In the genomic region with DNA sequence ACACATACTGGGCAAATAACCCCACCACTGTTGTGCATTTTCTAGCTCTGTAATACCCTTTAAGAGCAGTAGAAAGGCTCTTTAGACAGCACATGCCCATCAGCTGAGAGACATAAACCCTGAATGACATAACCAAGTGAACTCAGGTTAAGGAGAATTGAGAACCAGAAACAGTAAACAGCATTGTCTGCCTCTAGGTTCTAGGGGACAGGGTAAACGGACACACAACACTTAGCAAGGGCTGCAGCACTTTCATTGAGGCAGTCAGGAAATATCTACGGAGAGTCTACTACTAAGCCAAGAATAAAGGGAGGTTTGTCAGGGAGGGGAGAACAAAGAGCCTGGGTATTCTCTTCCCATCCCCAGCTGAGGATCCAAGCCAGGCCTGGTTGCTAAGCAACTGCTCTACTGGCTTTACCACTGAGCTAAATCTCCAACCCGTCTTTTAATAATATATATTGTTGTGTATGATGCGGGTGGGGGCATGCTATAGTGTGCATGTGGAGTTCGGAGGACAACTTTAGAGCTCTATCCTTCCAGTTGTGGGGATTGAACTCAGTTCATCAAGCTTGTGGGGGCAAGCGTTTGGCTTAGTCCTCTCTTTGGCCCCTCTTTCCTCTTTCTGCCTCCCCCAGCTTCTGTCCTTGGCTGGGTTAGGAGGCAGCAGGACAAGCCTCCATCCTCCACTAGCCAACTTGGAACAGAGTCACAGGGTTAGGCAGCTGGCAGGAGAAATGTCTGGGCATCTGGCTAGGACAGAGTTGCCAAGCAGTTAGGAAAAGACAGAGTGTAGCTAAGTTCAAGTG, we compare ENCODE assay signal across 9 mouse cellular contexts. TPM values are rescaled to one million over a fixed set of nuclear protein-coding genes. Genes with fewer than 3 reads are reported as not detected.
DNase-seq lines count a peak whose midpoint lies in the region; ATAC-seq and TF ChIP-seq lines count a peak whose summit lies in the region.
"Had no signal": no experiment of that assay in that cellular context is flagged by ENCODE, and none has a peak within 500 bp of the region (broad histone marks: within the 10 kb centered on the region; RNA-seq: fewer than 3 reads in every experiment).

No protein-coding gene starts in this region.

- no peak overlapping the region for H3K4me3 ChIP-seq in liver, adult 2 months (ENCODE audit: insufficient read depth, low read depth, low read length)
- H3K4me3 ChIP-seq in kidney, embryonic 16.5 days (ENCODE audit: low read length) = no peak overlapping the region

- peaks cover 9% of the 10 kb centered on the region for H3K4me1 ChIP-seq in liver, adult 2 months (ENCODE audit: control insufficient read depth, insufficient read depth, low read length)
- H3K4me1 ChIP-seq in kidney, embryonic 16.5 days (ENCODE audit: insufficient read depth, low read length) = no peaks in the 10 kb centered on the region

- no peak overlapping the region for H3K27ac ChIP-seq in liver, adult 2 months (replicated peaks; ENCODE audit: insufficient read depth, low read depth, low read length)
- no peak overlapping the region for H3K27ac ChIP-seq in kidney, embryonic 16.5 days (ENCODE audit: low read length)
- H3K27ac ChIP-seq: liver, embryonic 14.5 days had no signal

- no peak overlapping the region for H3K9ac ChIP-seq in liver, adult 2 months (ENCODE audit: low read depth, low read length)
- H3K9ac ChIP-seq in kidney, embryonic 16.5 days (replicated peaks; ENCODE audit: low read length) = no peak overlapping the region
- H3K9ac ChIP-seq: liver, embryonic 14.5 days had no signal

- no peak for ATAC-seq in kidney, embryonic 16.5 days (ENCODE audit: low FRiP score, low TSS enrichment)
- ATAC-seq in activated CD4-positive, CD25-positive, alpha-beta regulatory T cell, adult 4 months = no peak

- H3K27me3 ChIP-seq in liver, adult 2 months (ENCODE audit: control insufficient read depth, insufficient read depth, low read length) = no peaks in the 10 kb centered on the region
- no peaks in the 10 kb centered on the region for H3K27me3 ChIP-seq in kidney, embryonic 16.5 days (ENCODE audit: insufficient read depth, low read length)

- no peak for TF ChIP-seq POLR2A in liver, adult 2 months (IDR thresholded peaks at IDR 0.05; ENCODE audit: extremely low read depth, insufficient read depth, low read length)

- WGBS in liver, adult 2 months = 64% methylated on average over 6 of the region's 6 CpGs
- 70% methylated on average over 6 of the region's 6 CpGs for WGBS in kidney, embryonic 16.5 days

- no peak for TF ChIP-seq CTCF in liver, adult 2 months (IDR thresholded peaks at IDR 0.05; ENCODE audit: low read depth, low read length)

- H3K36me3 ChIP-seq in liver, adult 2 months (ENCODE audit: control insufficient read depth, insufficient read depth, low read length) = no peaks in the 10 kb centered on the region
- H3K36me3 ChIP-seq in kidney, embryonic 16.5 days (ENCODE audit: insufficient read depth, low read length) = no peaks in the 10 kb centered on the region

- DNase-seq in liver, adult 2 months (ENCODE audit: extremely low read depth, low read depth, low spot score) = peak; percentile 93
- no peak for DNase-seq in liver
- peak; percentile 53 to 71 for DNase-seq in gastrocnemius, adult 8-10 months (ENCODE audit: low spot score in 2 of 2)
- DNase-seq in layer of hippocampus, adult 8-10 months (ENCODE audit: low spot score in 2 of 2) = peak; percentile 59 to 73
- DNase-seq in ovary, postnatal 36 days (ENCODE audit: low spot score) = peak; percentile 37
- DNase-seq in urinary bladder, postnatal 4 days (ENCODE audit: low spot score in 2 of 2) = no peak

- no peaks in the 10 kb centered on the region for H3K79me2 ChIP-seq in liver, adult 2 months (ENCODE audit: control insufficient read depth, insufficient read depth, low read length)

- H3K4me2 ChIP-seq in kidney, embryonic 16.5 days (replicated peaks; ENCODE audit: low read depth, low read length) = no peak overlapping the region

- no peaks in the 10 kb centered on the region for H3K9me3 ChIP-seq in kidney, embryonic 16.5 days (ENCODE audit: low read length)

RNA-seq across cellular contexts. Expression of a gene that starts 8.4 kb away (rescaled TPM):
- 2.5 and 3.3 TPM in 2 replicates for total RNA-seq in liver, adult 2 months (2014; rRNA removed)
- polyA plus RNA-seq in liver, adult 2 months (2012; rRNA removed) = 4.0 and 5.8 TPM in 2 replicates
- total RNA-seq in gastrocnemius, adult 8-10 months (2022) = 1 to 10 TPM; 2.8 to 3.9 (median 3.3) TPM
- 1 to 10 TPM; 4.9 to 9.0 (median 6.6) TPM for total RNA-seq in layer of hippocampus, adult 8-10 months (2022)
- 34.9 TPM in 2 replicates for polyA plus RNA-seq in kidney, embryonic 16.5 days (2015; fragmentation: Nextera tagmentation; extraction: Ambion mirVana)
- polyA plus RNA-seq in activated CD4-positive, CD25-positive, alpha-beta regulatory T cell, adult 4 months (2017; shearing (Covaris generic)) = 10 to 100 TPM; 28.1 to 33.4 TPM

RNA-seq across cellular contexts. Expression of a gene that starts 15.5 kb away (rescaled TPM):
- not detected in 2 replicates for total RNA-seq in liver, adult 2 months (2014; rRNA removed)
- polyA plus RNA-seq in liver, adult 2 months (2012; rRNA removed) = 0.24 TPM in 1 of 2 replicates, not detected in the other
- total RNA-seq in gastrocnemius, adult 8-10 months (2022) = not detected
- under 1 TPM in 3 of 4 experiments, not detected in 1; 0.38 to 0.55 (median 0.54) TPM for total RNA-seq in layer of hippocampus, adult 8-10 months (2022)
- polyA plus RNA-seq in kidney, embryonic 16.5 days (2015; fragmentation: Nextera tagmentation; extraction: Ambion mirVana) = 0.26 and 0.39 TPM in 2 replicates
- polyA plus RNA-seq in activated CD4-positive, CD25-positive, alpha-beta regulatory T cell, adult 4 months (2017; shearing (Covaris generic)) = 1 to 10 TPM in 1 of 2 experiments, not detected in 1; 1.1 TPM

RNA-seq across cellular contexts. Expression of a gene that starts 47.7 kb away (rescaled TPM):
- 1.1 and 2.6 TPM in 2 replicates for total RNA-seq in liver, adult 2 months (2014; rRNA removed)
- polyA plus RNA-seq in liver, adult 2 months (2012; rRNA removed) = 3.4 and 5.2 TPM in 2 replicates
- 10 to 100 TPM in 3 of 4 experiments, 1 to 10 TPM in 1; 9.7 to 13.5 (median 10.9) TPM for total RNA-seq in gastrocnemius, adult 8-10 months (2022)
- total RNA-seq in layer of hippocampus, adult 8-10 months (2022) = 10 to 100 TPM; 36.4 to 45.0 (median 41.1) TPM
- 49.1 and 50.3 TPM in 2 replicates for polyA plus RNA-seq in kidney, embryonic 16.5 days (2015; fragmentation: Nextera tagmentation; extraction: Ambion mirVana)
- polyA plus RNA-seq in activated CD4-positive, CD25-positive, alpha-beta regulatory T cell, adult 4 months (2017; shearing (Covaris generic)) = 10 to 100 TPM; 13.0 to 16.5 TPM

RNA-seq across cellular contexts. Expression of a gene that starts 55.1 kb away (rescaled TPM):
- not detected in 2 replicates for total RNA-seq in liver, adult 2 months (2014; rRNA removed)
- not detected in 2 replicates for polyA plus RNA-seq in liver, adult 2 months (2012; rRNA removed)
- not detected for total RNA-seq in gastrocnemius, adult 8-10 months (2022)
- total RNA-seq in layer of hippocampus, adult 8-10 months (2022) = not detected
- polyA plus RNA-seq in kidney, embryonic 16.5 days (2015; fragmentation: Nextera tagmentation; extraction: Ambion mirVana) = 0.12 and 0.26 TPM in 2 replicates
- polyA plus RNA-seq in activated CD4-positive, CD25-positive, alpha-beta regulatory T cell, adult 4 months (2017; shearing (Covaris generic)) = not detected
- polyA plus RNA-seq: liver, embryonic 14.5 days had no signal

Comparison
In these comparisons a context has a peak if more than half of its experiments do, and no peak if none do; other contexts are left out.
1. DNase-seq: peak in liver, adult 2 months (single experiment), gastrocnemius, adult 8-10 months (2 of 2), layer of hippocampus, adult 8-10 months (2 of 2) and ovary, postnatal 36 days (single experiment); none in liver (single experiment) and urinary bladder, postnatal 4 days (0 of 2).